Mouse (Mus musculus) C3H10T1/2 (cell line): ENCODE data around the gene Vmn1r234. TPM values are rescaled to one million over a fixed set of nuclear protein-coding genes. Genes with fewer than 3 reads are reported as not detected.

Source experiments
- polyA plus RNA-seq, 2 experiments: library from polyadenylated mRNA; unstranded; fragments of >200 nt; fragmentation: generic; extraction: Trizol; gene quantifications; one replicate each; pipeline ENCODE4 v1.2.1; 2012; ENCODE audit warnings: missing spikeins in 2 of 2

The Vmn1r234 gene
- polyA plus RNA-seq = not detected

DNA sequence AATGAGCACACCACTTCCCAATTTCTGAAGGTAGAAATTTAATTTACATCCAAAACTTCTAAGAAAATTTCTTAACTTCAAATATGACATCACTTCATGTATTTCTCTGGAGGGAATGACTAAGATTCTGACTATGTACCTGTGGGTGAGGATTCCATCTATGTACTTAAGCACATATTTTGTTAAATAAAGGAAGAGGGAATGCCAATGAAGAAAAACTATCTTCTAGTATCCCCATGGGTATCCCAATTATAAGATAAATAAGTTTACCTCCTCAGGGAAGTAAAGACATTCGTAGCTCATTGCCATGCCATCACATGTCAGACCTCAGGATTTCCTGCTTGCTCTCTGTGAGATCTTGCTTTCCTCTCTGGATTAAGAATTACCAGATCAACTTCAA, at the start of gene Vmn1r234:
Gene Vmn1r234, plus strand, starts transcription at position 301 of the 400 bp plus-strand sequence.

DNA sequence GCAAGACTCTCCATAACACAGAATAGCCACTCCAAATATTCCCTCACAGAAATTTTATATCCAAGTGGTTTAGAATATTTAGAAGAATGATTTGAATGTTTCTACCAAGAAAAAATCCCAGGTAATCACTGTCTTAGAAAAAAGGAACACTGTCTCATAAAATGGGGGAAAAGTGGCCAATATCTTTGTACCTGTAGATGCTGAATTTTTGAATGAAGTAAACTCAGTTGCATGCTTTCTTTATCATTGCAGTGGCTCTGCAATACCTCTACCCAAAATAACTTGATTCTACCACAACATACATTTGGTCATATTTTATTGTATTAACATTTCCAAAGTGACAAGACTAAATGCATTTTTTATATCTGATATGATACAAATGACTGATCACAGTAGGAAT, 30.2 kb downstream of the Vmn1r234 start, which contains the start of gene Vmn1r235:
Gene Vmn1r235, plus strand, starts transcription at position 301 of the 400 bp plus-strand sequence.

DNA sequence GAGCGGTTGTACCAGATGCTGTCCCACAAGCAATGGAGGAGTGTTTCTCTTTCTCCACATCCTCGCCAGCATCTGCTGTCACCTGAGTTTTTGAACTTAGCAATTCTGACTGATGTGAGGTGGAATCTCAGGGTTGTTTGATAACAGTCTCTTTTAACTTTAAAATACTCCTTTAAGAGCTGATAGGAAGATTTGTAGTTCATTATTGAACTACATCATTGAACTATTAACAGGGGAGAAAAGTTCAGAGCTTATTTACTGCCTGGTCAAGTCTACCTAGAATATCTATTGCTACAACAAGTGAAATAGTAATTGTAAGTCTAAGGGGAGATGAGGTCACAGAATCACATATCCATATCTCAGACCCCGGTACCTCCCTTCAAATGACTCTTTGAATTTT, 56.8 kb downstream of the Vmn1r234 start, which contains the start of gene Vmn1r236:
Gene Vmn1r236, plus strand, starts transcription at position 301 of the 400 bp plus-strand sequence.

Other genes with a start within 250 kb of the Vmn1r234 start
- gene Vmn1r233, start 229.6 kb upstream of the Vmn1r234 start, polyA plus RNA-seq = under 1 TPM in 1 of 2 experiments, not detected in 1; 0.01 TPM
- 1 to 10 TPM in 1 of 2 experiments, under 1 TPM in 1; 0.44 to 3.1 TPM for gene Zfp160, start 217.2 kb upstream of the Vmn1r234 start, polyA plus RNA-seq
- not detected for gene Vmn1r235, start 30.3 kb downstream of the Vmn1r234 start, polyA plus RNA-seq
- gene Vmn1r236, start 56.9 kb downstream of the Vmn1r234 start, polyA plus RNA-seq = not detected
- not detected for gene Vmn1r237, start 85.8 kb downstream of the Vmn1r234 start, polyA plus RNA-seq
- under 1 TPM; 0.02 to 0.52 TPM for gene Zfp677, start 157.7 kb downstream of the Vmn1r234 start, polyA plus RNA-seq
- gene Zfp54, start 197.1 kb downstream of the Vmn1r234 start, polyA plus RNA-seq = under 1 TPM; 0.04 to 0.77 TPM
- under 1 TPM; 0.04 to 0.90 TPM for gene Zfp51, start 224.3 kb downstream of the Vmn1r234 start, polyA plus RNA-seq